Mouse (Mus musculus) lung, postnatal 25 days (tissue): ENCODE measurements at regions not wholly inside any gene's neighbourhood (a gene's known extent, or its start where the extent isn't known, plus 50 kb on each side); places are given as distances from the start of the nearest gene placed in this dataset.

Source experiments
- DNase-seq: peaks from one replicate; pipeline ENCODE4 v3.0.0; 2022; ENCODE audit warnings: low spot score

- DNase-seq: no peak
Observed at GRCm38 (mm10) chr1:80131354-80131753, 86.9 kb downstream of the Fam124b start.

- DNase-seq: no peak
Observed at GRCm38 (mm10) chr1:80123966-80124365, 94.3 kb downstream of the Fam124b start.

GRCm38 (mm10) chr1:80115913-80116312, 102.4 kb downstream of the Fam124b start:
- no peak for DNase-seq

GRCm38 (mm10) chr1:80107747-80108476, 110.4 kb downstream of the Fam124b start:
- DNase-seq: no peak

- DNase-seq: peak; percentile 60
Observed at GRCm38 (mm10) chr1:80106269-80106668, 112.0 kb downstream of the Fam124b start.

- no peak for DNase-seq
Observed at GRCm38 (mm10) chr1:80098266-80098665, 120.0 kb downstream of the Fam124b start.

- no peak for DNase-seq
Observed at GRCm38 (mm10) chr1:80091800-80092199, 126.5 kb downstream of the Fam124b start.

GRCm38 (mm10) chr1:80091350-80091749, 126.9 kb downstream of the Fam124b start:
- DNase-seq: no peak

- no peak for DNase-seq
Observed at GRCm38 (mm10) chr1:80088651-80089050, 129.6 kb downstream of the Fam124b start.

- no peak for DNase-seq
Observed at GRCm38 (mm10) chr1:80076357-80076756, 141.9 kb downstream of the Fam124b start.

- DNase-seq: no peak
Observed at GRCm38 (mm10) chr1:80074376-80074775, 143.9 kb downstream of the Fam124b start.

- peak; percentile 21 for DNase-seq
Observed at GRCm38 (mm10) chr1:80073950-80074349, 144.3 kb downstream of the Fam124b start.

- no peak for DNase-seq
Observed at GRCm38 (mm10) chr1:80069141-80069540, 149.1 kb downstream of the Fam124b start.

GRCm38 (mm10) chr1:80062121-80062520, 156.2 kb downstream of the Fam124b start:
- no peak for DNase-seq

- no peak for DNase-seq
Observed at GRCm38 (mm10) chr1:80061632-80062031, 156.6 kb downstream of the Fam124b start.

GRCm38 (mm10) chr1:80045141-80045540, 173.1 kb downstream of the Fam124b start:
- no peak for DNase-seq

- no peak for DNase-seq
Observed at GRCm38 (mm10) chr1:80040409-80040808, 177.9 kb downstream of the Fam124b start.

GRCm38 (mm10) chr1:80039891-80040290, 178.4 kb downstream of the Fam124b start:
- no peak for DNase-seq

- DNase-seq: no peak
Observed at GRCm38 (mm10) chr1:80039161-80039560, 178.2 kb upstream of the Serpine2 start.

- DNase-seq: no peak
Observed at GRCm38 (mm10) chr1:80038059-80038458, 177.1 kb upstream of the Serpine2 start.

- DNase-seq: no peak
Observed at GRCm38 (mm10) chr1:80036436-80036835, 175.5 kb upstream of the Serpine2 start.

GRCm38 (mm10) chr1:80033522-80033921, 172.5 kb upstream of the Serpine2 start:
- DNase-seq: no peak

GRCm38 (mm10) chr1:80033121-80033520, 172.1 kb upstream of the Serpine2 start:
- DNase-seq: no peak

GRCm38 (mm10) chr1:80032464-80032863, 171.5 kb upstream of the Serpine2 start:
- no peak for DNase-seq
